Mouse (Mus musculus): ENCODE data around the gene Nup107. TPM values are rescaled to one million over a fixed set of nuclear protein-coding genes. Genes with fewer than 3 reads are reported as not detected.

The Nup107 gene
- polyA plus RNA-seq, 1 experiment from 2014 or later: 107 TPM

DNA sequence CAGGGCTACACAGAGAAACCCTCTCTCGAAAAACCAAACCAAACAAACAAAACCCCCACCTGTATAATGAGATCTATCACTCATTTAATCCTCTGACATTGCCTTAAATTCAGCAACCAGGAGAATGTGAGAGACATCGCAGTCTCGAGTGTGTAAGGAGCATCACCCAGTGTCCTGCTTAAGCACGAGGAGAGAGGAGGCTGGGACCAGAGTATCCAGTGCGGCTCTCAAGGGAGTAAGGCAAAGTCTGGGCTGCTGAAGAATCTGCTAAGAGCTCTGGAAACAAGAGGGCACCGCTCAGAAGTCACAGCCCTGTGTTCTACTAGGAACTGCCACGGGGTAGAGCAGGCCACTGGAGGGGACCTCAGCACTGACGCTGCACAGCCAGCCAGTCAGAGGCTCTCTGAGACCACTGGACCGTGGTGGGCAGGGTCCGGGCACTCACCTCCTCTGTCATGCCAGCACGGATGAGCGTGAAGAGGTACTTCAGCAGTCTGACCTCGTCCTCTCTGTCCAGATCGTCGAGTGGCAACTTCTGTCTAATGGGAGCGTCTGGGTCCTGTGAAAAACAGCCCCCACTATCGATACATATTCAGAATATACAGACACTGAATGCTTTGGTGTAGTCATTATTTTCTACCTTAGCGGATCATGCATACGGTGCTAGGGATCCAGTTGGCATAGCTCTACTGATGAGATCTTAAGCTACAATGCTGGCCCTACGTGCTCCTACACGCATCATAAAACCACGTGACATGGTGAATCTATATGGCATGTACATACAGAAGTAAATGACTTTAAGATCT, 18.3 kb downstream of the Nup107 start:
- DNase-seq (ENCODE audit: low spot score): no peak
- H3K36me3 ChIP-seq (replicated peaks): peaks cover 99% of the 10 kb centered on the region
- H3K4me3 ChIP-seq: no peak overlapping the region
- H3K4me1 ChIP-seq: no peaks in the 10 kb centered on the region
- H3K27ac ChIP-seq (replicated peaks): no peak overlapping the region
- no peaks in the 10 kb centered on the region for H3K27me3 ChIP-seq (replicated peaks; ENCODE audit: low read depth, poor library complexity, severe bottlenecking)
- WGBS: 95% methylated on average over 22 of the region's 22 CpGs
- H3K9me3 ChIP-seq: no peaks in the 10 kb centered on the region

DNA sequence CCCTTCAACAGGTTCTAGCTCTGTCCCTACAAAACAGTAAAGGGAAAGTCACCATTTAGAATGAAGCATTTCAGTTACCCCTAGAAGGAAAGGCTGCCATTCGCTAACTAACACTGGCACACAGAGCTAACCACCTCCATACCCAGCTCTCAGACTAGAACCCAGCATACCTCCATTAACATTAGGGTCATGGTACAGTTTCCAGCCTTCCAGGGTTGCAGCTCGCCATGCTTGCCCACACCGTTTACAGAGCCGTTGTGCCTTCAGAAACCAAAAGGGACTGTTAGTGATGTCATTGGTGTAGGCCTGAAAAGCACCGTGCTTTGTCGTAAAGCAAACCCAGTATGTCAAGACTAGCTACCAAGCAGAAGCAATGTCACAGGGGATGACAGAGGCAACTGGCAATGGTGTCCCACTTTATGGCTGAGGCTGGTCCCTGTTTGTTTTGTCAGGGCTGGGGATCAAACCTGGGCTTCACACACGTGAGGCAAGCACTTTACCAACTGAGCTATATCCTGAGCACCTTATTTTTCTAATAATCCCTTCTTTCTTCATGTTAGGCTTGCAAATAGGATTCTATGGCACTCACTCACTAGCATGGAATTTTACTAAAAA, 19.3 kb downstream of the Nup107 start:
- Histone ChIP-seq H3K4me1 (no peaks in the 10 kb centered on the region), H3K9me3 (no peaks in the 10 kb centered on the region), H3K27me3 (replicated peaks; ENCODE audit: low read depth, poor library complexity, severe bottlenecking) (no peaks in the 10 kb centered on the region), H3K4me3 (no peak overlapping the region), H3K27ac (replicated peaks) (no peak overlapping the region), H3K36me3 (replicated peaks) (peaks cover 96% of the 10 kb centered on the region)
- DNase-seq (ENCODE audit: low spot score): no peak
- WGBS: 92% methylated on average over 7 of the region's 7 CpGs

DNA sequence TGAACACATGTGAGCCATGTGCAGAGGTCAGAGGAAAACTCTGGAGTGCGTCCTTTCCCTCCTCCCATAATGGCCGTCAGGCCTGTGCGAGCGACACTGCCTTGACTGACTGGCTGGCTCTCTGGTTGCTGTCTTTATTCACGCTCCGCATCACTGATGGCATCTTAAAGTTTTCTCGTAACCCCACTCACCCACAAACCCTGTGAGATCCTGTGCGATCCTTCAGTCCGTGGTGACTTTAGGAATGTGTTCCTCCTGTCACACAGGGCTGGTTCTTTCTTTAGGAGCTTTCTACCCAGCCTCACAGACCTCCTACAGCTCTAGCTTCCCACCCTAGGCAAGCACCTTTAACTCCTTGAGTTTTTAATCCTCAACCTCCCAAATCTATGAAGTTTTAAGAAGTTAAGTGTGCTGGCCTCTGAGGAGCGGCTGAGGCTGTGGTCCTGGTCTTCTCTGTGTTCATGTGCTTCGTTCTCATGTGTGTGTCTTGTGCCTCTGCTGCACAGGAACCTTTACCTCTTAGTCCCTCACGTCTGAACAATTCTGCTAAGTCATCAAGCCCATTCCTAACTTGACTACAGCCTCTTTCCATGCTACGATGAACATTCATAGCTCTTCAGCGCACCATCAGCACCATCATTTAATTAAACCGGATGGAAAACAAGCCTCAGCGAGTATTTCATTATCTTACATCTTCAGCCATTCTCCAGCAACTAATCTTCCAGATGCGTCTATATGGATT, 20.0 kb downstream of the Nup107 start:
- no peaks in the 10 kb centered on the region for H3K4me1 ChIP-seq
- peaks cover 96% of the 10 kb centered on the region for H3K36me3 ChIP-seq (replicated peaks)
- no peak overlapping the region for H3K4me3 ChIP-seq
- 90% methylated on average over 17 of the region's 17 CpGs for WGBS
- no peak overlapping the region for H3K27ac ChIP-seq (replicated peaks)
- H3K9me3 ChIP-seq: no peaks in the 10 kb centered on the region
- H3K27me3 ChIP-seq (replicated peaks; ENCODE audit: low read depth, poor library complexity, severe bottlenecking): no peaks in the 10 kb centered on the region
- DNase-seq (ENCODE audit: low spot score): no peak

DNA sequence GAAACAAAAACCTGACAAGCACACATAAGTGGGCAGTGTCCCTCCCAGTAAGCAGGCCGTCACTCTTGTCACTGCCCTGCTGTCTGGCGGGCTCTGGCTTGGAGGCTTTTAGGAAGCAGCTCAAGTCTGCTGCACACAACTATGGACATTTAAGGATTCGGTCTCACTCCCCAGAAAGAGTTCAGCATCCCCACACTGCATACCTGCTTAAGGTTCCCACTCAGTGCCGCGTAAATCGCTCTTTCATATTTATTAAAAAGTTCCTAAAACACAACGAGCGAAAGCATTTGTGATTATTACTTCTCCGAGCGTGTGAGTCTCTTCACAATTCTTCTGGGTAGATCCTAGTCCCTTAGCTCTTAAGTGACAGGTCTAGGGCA, 21.4 kb downstream of the Nup107 start:
- Histone ChIP-seq H3K27me3 (replicated peaks; ENCODE audit: low read depth, poor library complexity, severe bottlenecking) (no peaks in the 10 kb centered on the region), H3K36me3 (replicated peaks) (peaks cover 96% of the 10 kb centered on the region), H3K9me3 (no peaks in the 10 kb centered on the region), H3K27ac (replicated peaks) (no peak overlapping the region), H3K4me3 (no peak overlapping the region), H3K4me1 (no peaks in the 10 kb centered on the region)
- no peak for DNase-seq (ENCODE audit: low spot score)
- WGBS: 95% methylated on average over 10 of the region's 10 CpGs

DNA sequence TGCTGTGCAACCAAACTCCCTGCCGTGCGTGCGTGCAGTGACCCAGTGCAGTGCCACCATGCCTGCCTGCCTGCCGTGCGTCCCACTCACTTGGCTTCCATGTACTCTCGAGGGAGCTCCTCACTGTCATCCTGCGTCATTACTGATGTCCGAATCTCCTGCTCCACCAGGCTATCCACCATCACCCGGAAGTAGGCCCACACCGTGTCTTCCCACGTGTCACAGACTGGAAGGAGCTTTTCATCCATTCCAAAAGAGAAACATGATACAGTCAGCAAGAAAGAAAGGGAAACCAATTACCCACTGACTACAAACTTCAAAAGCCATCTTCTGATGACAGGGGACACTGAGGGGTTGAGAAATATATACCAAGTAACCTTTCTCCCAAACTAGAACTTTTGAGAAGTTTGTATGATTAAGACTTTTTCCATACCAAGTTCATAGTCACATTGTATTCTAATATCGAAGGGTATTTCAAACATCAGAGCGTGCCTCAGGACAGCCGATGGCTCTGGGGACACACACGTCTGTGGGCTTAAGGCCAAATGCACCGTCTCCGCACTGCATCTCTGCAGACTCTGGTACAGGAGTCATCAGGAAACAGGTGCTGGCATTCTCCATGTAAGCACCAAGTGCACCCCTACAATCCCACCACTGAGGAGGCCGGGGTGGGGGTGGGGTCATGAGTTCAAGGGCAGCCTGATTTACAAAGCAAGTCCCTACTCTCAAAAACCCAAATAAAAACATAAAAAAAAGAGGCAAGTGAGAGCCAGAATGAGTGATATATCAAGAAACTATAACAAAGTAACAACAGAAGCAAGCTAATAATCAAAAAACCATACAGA, 22.0 kb downstream of the Nup107 start:
- 92% methylated on average over 18 of the region's 18 CpGs for WGBS
- Histone ChIP-seq H3K9me3 (no peaks in the 10 kb centered on the region), H3K36me3 (replicated peaks) (peaks cover 96% of the 10 kb centered on the region), H3K4me3 (no peak overlapping the region), H3K4me1 (no peaks in the 10 kb centered on the region), H3K27ac (replicated peaks) (no peak overlapping the region), H3K27me3 (replicated peaks; ENCODE audit: low read depth, poor library complexity, severe bottlenecking) (no peaks in the 10 kb centered on the region)
- no peak for DNase-seq (ENCODE audit: low spot score)

DNA sequence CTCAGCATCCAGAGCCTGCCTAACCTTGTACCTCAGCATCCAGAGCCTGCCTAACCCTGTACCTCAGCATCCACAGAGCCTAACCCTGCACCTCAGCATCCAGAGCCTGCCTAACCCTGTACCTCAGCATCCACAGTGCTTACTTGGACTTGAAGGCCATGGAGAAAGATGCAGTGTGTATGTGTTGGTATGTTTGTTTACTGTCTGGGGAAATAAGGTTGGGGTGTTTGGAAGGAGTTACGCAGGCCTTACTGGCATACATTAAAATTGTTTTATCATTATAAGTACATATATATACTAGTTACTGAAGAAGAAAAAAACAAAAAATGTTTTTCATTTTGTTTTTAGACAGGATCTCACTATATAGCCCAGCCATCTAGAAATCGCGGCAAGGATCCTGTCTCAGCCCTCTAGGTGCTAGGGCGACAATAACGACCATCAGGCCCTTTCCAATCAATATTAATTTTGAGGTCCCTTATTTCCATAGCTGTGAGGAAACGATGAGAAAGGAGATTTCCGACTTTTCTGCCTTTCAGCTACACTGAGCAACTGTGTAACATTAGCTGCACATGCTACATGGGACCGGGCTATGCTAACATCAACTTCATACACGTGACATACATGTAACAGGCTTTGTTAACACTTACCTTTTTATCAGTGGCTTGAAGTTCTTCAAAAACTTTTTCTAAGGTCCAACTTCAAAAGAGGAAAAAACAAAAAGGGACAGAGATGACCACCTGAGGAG, 22.8 kb downstream of the Nup107 start:
- no peak overlapping the region for H3K27ac ChIP-seq (replicated peaks)
- no peak overlapping the region for H3K4me3 ChIP-seq
- peaks cover 96% of the 10 kb centered on the region for H3K36me3 ChIP-seq (replicated peaks)
- no peaks in the 10 kb centered on the region for H3K27me3 ChIP-seq (replicated peaks; ENCODE audit: low read depth, poor library complexity, severe bottlenecking)
- WGBS: 95% methylated on average over 9 of the region's 9 CpGs
- H3K4me1 ChIP-seq: no peaks in the 10 kb centered on the region
- H3K9me3 ChIP-seq: no peaks in the 10 kb centered on the region
- DNase-seq (ENCODE audit: low spot score): no peak

DNA sequence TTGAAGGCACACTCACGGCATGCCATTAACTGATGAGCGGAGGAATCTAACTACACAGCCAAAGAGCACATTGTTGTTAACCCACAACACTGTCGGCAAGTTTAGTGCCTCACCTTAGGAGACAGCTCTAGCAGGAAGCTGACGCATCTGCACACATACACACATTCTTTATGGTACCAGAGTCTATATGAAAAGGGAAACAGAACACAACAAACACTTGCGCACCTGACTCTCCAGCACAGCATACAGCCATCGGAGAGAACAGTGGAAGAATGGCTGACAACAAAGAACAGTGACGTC, 24.4 kb downstream of the Nup107 start:
- H3K27ac ChIP-seq (replicated peaks): no peak overlapping the region
- H3K9me3 ChIP-seq: no peaks in the 10 kb centered on the region
- H3K27me3 ChIP-seq (replicated peaks; ENCODE audit: low read depth, poor library complexity, severe bottlenecking): no peaks in the 10 kb centered on the region
- WGBS: 88% methylated on average over 7 of the region's 7 CpGs
- no peaks in the 10 kb centered on the region for H3K4me1 ChIP-seq
- no peak overlapping the region for H3K4me3 ChIP-seq
- no peak for DNase-seq (ENCODE audit: low spot score)
- H3K36me3 ChIP-seq (replicated peaks): peaks cover 95% of the 10 kb centered on the region

DNA sequence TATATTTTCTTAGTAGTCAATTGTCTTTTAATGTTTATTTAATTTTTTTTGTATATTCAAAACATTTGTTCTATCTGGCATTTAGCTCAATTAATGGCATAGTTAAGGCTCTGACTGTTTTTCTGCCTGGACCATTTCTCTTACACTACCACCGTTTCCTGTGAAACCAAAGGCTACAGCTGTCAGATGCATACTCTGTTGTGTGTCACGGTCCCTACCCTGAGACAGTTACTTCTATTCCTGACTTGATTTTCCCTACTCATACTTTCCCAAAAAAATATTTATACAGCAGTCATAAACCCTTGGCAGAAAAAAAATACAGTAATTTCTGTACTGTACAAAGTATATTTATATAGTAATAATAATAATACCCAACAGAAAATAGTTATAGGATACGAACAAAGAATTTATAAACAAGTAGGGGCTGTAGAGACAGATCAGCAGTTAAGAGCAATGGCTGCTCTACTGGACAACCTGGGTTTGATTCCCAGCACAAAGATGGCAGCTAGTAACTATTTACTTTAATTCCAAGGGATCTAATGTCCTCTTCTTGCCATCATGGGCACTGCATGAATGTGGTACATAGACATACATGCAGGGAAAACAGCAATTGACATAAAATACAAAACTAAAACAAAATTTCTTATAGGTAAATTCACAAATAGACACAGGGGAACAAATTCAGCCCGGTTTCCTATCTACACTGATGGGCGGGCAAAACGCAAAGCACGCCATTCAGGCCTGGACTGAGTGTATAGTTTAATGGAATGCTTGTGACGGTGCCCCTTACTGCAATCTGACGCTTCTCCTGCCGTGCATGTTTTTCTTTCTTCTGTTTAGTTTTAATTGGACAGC, 25.0 kb downstream of the Nup107 start:
- Histone ChIP-seq H3K27me3 (replicated peaks; ENCODE audit: low read depth, poor library complexity, severe bottlenecking) (no peaks in the 10 kb centered on the region), H3K27ac (replicated peaks) (no peak overlapping the region), H3K4me3 (no peak overlapping the region), H3K36me3 (replicated peaks) (peaks cover 95% of the 10 kb centered on the region), H3K9me3 (no peaks in the 10 kb centered on the region), H3K4me1 (no peaks in the 10 kb centered on the region)
- WGBS: 91% methylated on average over 10 of the region's 10 CpGs
- DNase-seq (ENCODE audit: low spot score): no peak

DNA sequence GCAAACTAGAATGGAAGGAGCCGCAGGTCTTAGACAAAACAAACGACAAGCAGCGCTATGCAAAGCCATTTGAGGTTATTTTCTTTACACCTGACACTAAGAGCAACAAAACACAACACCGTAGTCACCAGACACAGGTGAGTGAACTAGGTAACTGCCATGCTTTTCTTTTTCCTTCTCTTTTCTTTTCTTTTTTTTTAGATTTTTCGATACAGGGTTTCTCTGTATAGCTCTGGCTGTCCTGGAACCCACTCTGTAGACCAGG, 25.7 kb downstream of the Nup107 start:
- peaks cover 96% of the 10 kb centered on the region for H3K36me3 ChIP-seq (replicated peaks)
- H3K27ac ChIP-seq (replicated peaks): no peak overlapping the region
- H3K27me3 ChIP-seq (replicated peaks; ENCODE audit: low read depth, poor library complexity, severe bottlenecking): no peaks in the 10 kb centered on the region
- no peak overlapping the region for H3K4me3 ChIP-seq
- 96% methylated on average over 5 of the region's 5 CpGs for WGBS
- H3K4me1 ChIP-seq: no peaks in the 10 kb centered on the region
- H3K9me3 ChIP-seq: no peaks in the 10 kb centered on the region
- DNase-seq (ENCODE audit: low spot score): no peak

DNA sequence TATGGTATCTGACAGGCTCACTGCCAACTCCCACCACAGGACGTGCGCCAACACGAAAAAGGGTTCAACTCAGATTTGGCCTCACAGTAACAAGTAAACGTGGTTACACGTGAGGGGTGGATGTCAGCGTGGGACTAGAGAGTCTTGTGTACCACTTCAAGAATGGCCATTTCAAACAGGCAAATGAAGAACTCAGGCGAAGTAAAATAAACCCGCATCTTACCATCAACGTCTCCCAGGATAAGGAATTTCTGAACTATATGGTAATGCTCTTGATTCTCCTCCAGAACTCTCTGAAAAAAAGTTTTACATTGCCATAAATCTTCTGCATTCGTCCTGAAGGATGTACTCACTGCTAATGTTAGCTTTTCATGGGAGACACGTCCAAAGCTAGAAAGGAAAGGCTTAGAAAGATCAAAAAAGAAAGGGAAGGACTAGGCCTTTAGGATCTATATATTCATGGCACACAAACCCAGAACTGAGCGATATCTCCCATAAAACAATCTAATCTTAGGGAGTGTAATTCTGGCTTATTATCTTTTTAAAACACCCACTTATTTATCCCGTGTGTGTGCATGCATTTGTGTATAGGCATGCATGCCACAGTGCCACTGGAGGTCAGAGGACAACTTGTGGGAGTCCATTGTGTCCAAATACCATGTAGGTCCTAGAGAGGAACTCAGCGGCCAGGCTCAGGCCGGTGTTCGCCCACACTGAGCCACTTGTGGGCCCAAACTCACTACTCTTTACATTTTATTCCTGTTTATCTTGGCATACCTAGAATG, 26.2 kb downstream of the Nup107 start:
- DNase-seq (ENCODE audit: low spot score): no peak
- H3K9me3 ChIP-seq: no peaks in the 10 kb centered on the region
- H3K27me3 ChIP-seq (replicated peaks; ENCODE audit: low read depth, poor library complexity, severe bottlenecking): no peaks in the 10 kb centered on the region
- no peak overlapping the region for H3K4me3 ChIP-seq
- 93% methylated on average over 16 of the region's 16 CpGs for WGBS
- no peak overlapping the region for H3K27ac ChIP-seq (replicated peaks)
- no peaks in the 10 kb centered on the region for H3K4me1 ChIP-seq
- H3K36me3 ChIP-seq (replicated peaks): peaks cover 96% of the 10 kb centered on the region
